Mouse (Mus musculus): ENCODE results near the gene Ica1l. TPM values are rescaled to one million over a fixed set of nuclear protein-coding genes. Genes with fewer than 3 reads are reported as not detected.

The Ica1l gene
- polyA plus RNA-seq (2014; fragmentation: Illumina TruSeq; extraction: RNeasy Lipid Tissue Mini Kit (QIAGEN cat#74804); ENCODE audit: low read depth, low replicate concordance): not detected

GRCm38 (mm10) chr1:60042796-60043469 is at the start of gene Ica1l:
TSS of gene Ica1l (minus strand) at chr1:60043184.

Other genes with a start within 250 kb of the Ica1l start
- gene Fam117b, start 130.2 kb downstream of the Ica1l start, polyA plus RNA-seq (2014; fragmentation: Illumina TruSeq; extraction: RNeasy Lipid Tissue Mini Kit (QIAGEN cat#74804); ENCODE audit: low read depth, low replicate concordance): 39.6 TPM
- gene Carf, start 55.1 kb upstream of the Ica1l start, polyA plus RNA-seq (2014; fragmentation: Illumina TruSeq; extraction: RNeasy Lipid Tissue Mini Kit (QIAGEN cat#74804); ENCODE audit: low read depth, low replicate concordance): 9.1 TPM
- gene Wdr12, start 55.5 kb upstream of the Ica1l start, polyA plus RNA-seq (2014; fragmentation: Illumina TruSeq; extraction: RNeasy Lipid Tissue Mini Kit (QIAGEN cat#74804); ENCODE audit: low read depth, low replicate concordance): 18.2 TPM
- gene Nbeal1, start 137.4 kb upstream of the Ica1l start, polyA plus RNA-seq (2014; fragmentation: Illumina TruSeq; extraction: RNeasy Lipid Tissue Mini Kit (QIAGEN cat#74804); ENCODE audit: low read depth, low replicate concordance): 47.5 TPM